Mouse (Mus musculus) layer of hippocampus, postnatal 10 days (tissue): ENCODE data around the gene Mmaa. TPM values are rescaled to one million over a fixed set of nuclear protein-coding genes. Genes with fewer than 3 reads are reported as not detected.

Source experiments
- DNase-seq, 2 experiments: peaks; one replicate each; pipeline ENCODE4 v3.0.0; 2021; ENCODE audit warnings: low spot score in 2 of 2
- total RNA-seq, 2 experiments: library from RNA; stranded (reverse); gene quantifications; 2 replicates each; pipeline ENCODE4 v1.2.3; 2021

Mmaa gene
- total RNA-seq, 2 experiments from 2014 or later, result 16.9 to 17.7 TPM

DNA sequence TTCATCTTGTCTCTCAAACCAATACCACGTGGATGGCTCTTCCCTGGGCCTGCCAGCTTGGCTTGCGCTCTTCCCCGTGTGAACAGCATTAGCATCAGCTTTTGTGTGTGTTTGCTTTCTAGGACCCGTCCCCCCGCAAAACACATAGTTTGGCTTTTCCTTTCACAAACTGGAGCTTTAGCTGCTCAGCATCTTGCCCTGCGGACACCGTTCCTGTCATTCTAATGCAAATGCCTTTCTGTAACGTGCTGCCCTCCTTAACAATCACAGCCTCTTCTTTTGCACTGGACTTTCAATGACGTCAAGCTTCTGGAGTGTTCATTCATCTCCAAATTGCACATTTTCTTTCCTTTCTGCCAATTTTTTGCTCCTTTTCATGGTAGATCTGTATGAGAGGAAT lies 70.4 kb downstream of the Mmaa start:
- DNase-seq, result no peak

GRCm38 (mm10) chr8:79222752-79223141 lies 72.0 kb downstream of the Mmaa start:
- no peak for DNase-seq

GRCm38 (mm10) chr8:79222106-79222751 lies 72.5 kb downstream of the Mmaa start:
- no peak for DNase-seq

Other genes starting within 250 kb of the Mmaa start
- gene 1700011L22Rik, start 46.4 kb downstream of the Mmaa start, total RNA-seq, result not detected
- 10 to 100 TPM; 29.0 to 33.2 TPM for gene Smad1, start 104.6 kb upstream of the Mmaa start, total RNA-seq